9 mouse cellular contexts compared by ENCODE assay signal in genomic region chr12:116202176-116202981, GRCm38 (mm10).
DNase-seq lines count a peak whose midpoint lies in the region; ATAC-seq lines count a peak whose summit lies in the region.
"Had no signal": no experiment of that assay in that cellular context is flagged by ENCODE, and none has a peak within 500 bp of the region (broad histone marks: within the 10 kb centered on the region; RNA-seq: fewer than 3 reads in every experiment).

No protein-coding gene starts in this region.

- no peaks in the 10 kb centered on the region for H3K9me3 ChIP-seq in heart, embryonic 12.5 days (replicated peaks)
- no peaks in the 10 kb centered on the region for H3K9me3 ChIP-seq in forebrain, embryonic 11.5 days (ENCODE audit: control insufficient read depth, low read length)
- H3K9me3 ChIP-seq in hindbrain, embryonic 12.5 days (replicated peaks) = no peaks in the 10 kb centered on the region

- 31% methylated on average over 9 of the region's 9 CpGs for WGBS in heart, embryonic 12.5 days
- WGBS in forebrain, embryonic 11.5 days = 29% methylated on average over 9 of the region's 9 CpGs
- 39% methylated on average over 9 of the region's 9 CpGs for WGBS in hindbrain, embryonic 12.5 days

- no peak overlapping the region for H3K27ac ChIP-seq in heart, embryonic 12.5 days (ENCODE audit: poor library complexity, severe bottlenecking)
- H3K27ac ChIP-seq in forebrain, embryonic 11.5 days (ENCODE audit: low read depth, low read length) = no peak overlapping the region
- H3K27ac ChIP-seq in hindbrain, embryonic 12.5 days = no peak overlapping the region

- no peak overlapping the region for H3K4me2 ChIP-seq in heart, embryonic 12.5 days
- H3K4me2 ChIP-seq in forebrain, embryonic 11.5 days (ENCODE audit: low read depth, low read length, severe bottlenecking) = no peak overlapping the region
- no peak overlapping the region for H3K4me2 ChIP-seq in hindbrain, embryonic 12.5 days (replicated peaks)

- peak; percentile 42 to 79 for DNase-seq in heart, adult 18-20 months
- peak; percentile 18 for DNase-seq in c-Kit-positive CD71-negative TER-119-negative erythroid progenitor cells, embryonic 14.5 days (ENCODE audit: low read depth)
- DNase-seq in forebrain, embryonic 11.5 days (ENCODE audit: low spot score) = peak; percentile 79
- DNase-seq in layer of hippocampus, postnatal 10 days (ENCODE audit: low spot score in 2 of 2) = peak; percentile 75 to 85
- peak; percentile 71 for DNase-seq in lung, postnatal 36 days
- DNase-seq in right cerebral cortex, adult 18-20 months = peak; percentile 60

- H3K4me1 ChIP-seq in heart, embryonic 12.5 days (replicated peaks) = no peaks in the 10 kb centered on the region
- H3K4me1 ChIP-seq in forebrain, embryonic 11.5 days (replicated peaks; ENCODE audit: control insufficient read depth, insufficient read depth, low read length) = no peaks in the 10 kb centered on the region
- H3K4me1 ChIP-seq in hindbrain, embryonic 12.5 days = no peaks in the 10 kb centered on the region

- no peak overlapping the region for H3K9ac ChIP-seq in heart, embryonic 12.5 days
- H3K9ac ChIP-seq in forebrain, embryonic 11.5 days (ENCODE audit: low read length) = no peak overlapping the region
- H3K9ac ChIP-seq in hindbrain, embryonic 12.5 days = no peak overlapping the region

- ATAC-seq in heart, embryonic 12.5 days (ENCODE audit: insufficient number of reproducible peaks, low FRiP score) = no peak
- ATAC-seq in forebrain, embryonic 11.5 days (replicated peaks; ENCODE audit: low FRiP score) = peak; percentile 80
- peak; percentile 62; the same call in 1 of the 2 replicates for ATAC-seq in hindbrain, embryonic 12.5 days (ENCODE audit: low FRiP score)

- H3K36me3 ChIP-seq in heart, embryonic 12.5 days = no peaks in the 10 kb centered on the region
- H3K36me3 ChIP-seq in forebrain, embryonic 11.5 days (ENCODE audit: control insufficient read depth, insufficient read depth, low read length) = no peaks in the 10 kb centered on the region; the same call in 1 of the 2 replicates
- H3K36me3 ChIP-seq in hindbrain, embryonic 12.5 days = no peaks in the 10 kb centered on the region; the same call in 1 of the 2 replicates

- no peak overlapping the region for H3K4me3 ChIP-seq in heart, embryonic 12.5 days
- no peak overlapping the region for H3K4me3 ChIP-seq in forebrain, embryonic 11.5 days (ENCODE audit: low read depth, low read length)
- H3K4me3 ChIP-seq in hindbrain, embryonic 12.5 days = no peak overlapping the region
- H3K4me3 ChIP-seq: myocyte had no signal

- H3K27me3 ChIP-seq in heart, embryonic 12.5 days (replicated peaks) = no peaks in the 10 kb centered on the region
- H3K27me3 ChIP-seq in forebrain, embryonic 11.5 days (ENCODE audit: control insufficient read depth, insufficient read depth, low read length) = no peaks in the 10 kb centered on the region
- no peaks in the 10 kb centered on the region for H3K27me3 ChIP-seq in hindbrain, embryonic 12.5 days

Comparison
In these comparisons a context has a peak if more than half of its experiments do, and no peak if none do; other contexts are left out.
1. DNase-seq: peak in every context shown above with its lines; median percentile 80 in layer of hippocampus, postnatal 10 days; 79 in forebrain, embryonic 11.5 days; 71 in lung, postnatal 36 days; 60 in heart, adult 18-20 months; 60 in right cerebral cortex, adult 18-20 months; 18 in c-Kit-positive CD71-negative TER-119-negative erythroid progenitor cells, embryonic 14.5 days.